Mouse (Mus musculus) ES-E14 (cell line): ENCODE results near the gene Rundc3b.

Source experiments
- HCFC1 ChIP-seq: IDR thresholded peaks from 2 replicates; pipeline ENCODE4 v1.6.1; 2012; ENCODE audit warnings: low read length, inconsistent platforms, borderline replicate concordance; ENCODE audit not compliant: insufficient read depth
- MAFK ChIP-seq: IDR thresholded peaks from 2 replicates; pipeline ENCODE4 v1.6.1; 2014; ENCODE audit warnings: mild to moderate bottlenecking, low read depth, low read length, inconsistent platforms; ENCODE audit not compliant: insufficient read depth
- ZC3H11A ChIP-seq: IDR thresholded peaks from 2 replicates; pipeline ENCODE4 v1.6.1; 2012; ENCODE audit warnings: low read depth, mild to moderate bottlenecking, inconsistent platforms, low read length, borderline replicate concordance

- TF ChIP-seq ZC3H11A (no peak), HCFC1 (no peak), MAFK (no peak)
Measured at GRCm38 (mm10) chr5:8566867-8567266, 55.9 kb downstream of the Rundc3b start.
